Mouse (Mus musculus): ENCODE data around the gene Gm3115. TPM values are rescaled to one million over a fixed set of nuclear protein-coding genes. Genes with fewer than 3 reads are reported as not detected.
"Not testable (repeated sequence)": the region's sequence is repeated elsewhere in the genome, so short reads cannot be mapped to it uniquely, and the experiment has no call there.

Gene Gm3115
- 0.24 TPM in 1 of 2 replicates, not detected in the other for total RNA-seq (2021)
- long read RNA-seq, result 0 reads

GRCm38 (mm10) chr14:4083820-4084219 lies at the start of gene Gm3115:
TSS of gene Gm3115 (plus strand) at chr14:4084120.
- DNase-seq, result not testable (repeated sequence)

GRCm38 (mm10) chr14:4110426-4110825 lies 26.5 kb downstream of the Gm3115 start, which contains the start of gene Gm8108:
TSS of gene Gm8108 (plus strand) at chr14:4110526.
- not testable (repeated sequence) for DNase-seq

GRCm38 (mm10) chr14:4141646-4142045 lies 57.7 kb downstream of the Gm3115 start:
- not testable (repeated sequence) for DNase-seq

Other genes starting within 250 kb of the Gm3115 start
- gene Gm3033, start 237.9 kb upstream of the Gm3115 start, total RNA-seq (2021), result not detected in 2 replicates
- not detected in 2 replicates for gene Gm2916, start 199.9 kb upstream of the Gm3115 start, total RNA-seq (2021)
- gene Gm3029, start 152.4 kb upstream of the Gm3115 start, total RNA-seq (2021), result not detected in 2 replicates
- gene Gm3095, start 120.6 kb upstream of the Gm3115 start, total RNA-seq (2021), result not detected in 2 replicates
- not detected in 2 replicates for gene Gm3099, start 85.7 kb upstream of the Gm3115 start, total RNA-seq (2021)
- not detected in 2 replicates for gene Gm5796, start 60.2 kb upstream of the Gm3115 start, total RNA-seq (2021)
- 0.81 and 0.91 TPM in 2 replicates for gene Gm8108, start 26.4 kb downstream of the Gm3115 start, total RNA-seq (2021)
- not detected in 2 replicates for gene Gm3127, start 80.9 kb downstream of the Gm3115 start, total RNA-seq (2021)
- 0.18 TPM in 1 of 2 replicates, not detected in the other for gene Gm2974, start 98.5 kb downstream of the Gm3115 start, total RNA-seq (2021)
- not detected in 2 replicates for gene Gm3138, start 165.5 kb downstream of the Gm3115 start, total RNA-seq (2021)
- not detected in 2 replicates for gene Gm3149, start 233.2 kb downstream of the Gm3115 start, total RNA-seq (2021)

Measured in adrenal gland, postnatal 25 days (tissue).